Mouse (Mus musculus): ENCODE measurements at regions not wholly inside any gene's neighbourhood (a gene's known extent, or its start where the extent isn't known, plus 50 kb on each side); places are given as distances from the start of the nearest gene placed in this dataset.

GRCm38 (mm10) chr13:54308591-54308990 is 62.6 kb upstream of the Cplx2 start:
- TF ChIP-seq POLR2A (IDR thresholded peaks at IDR 0.05; ENCODE audit: borderline replicate concordance, extremely low read depth, insufficient read depth, insufficient read length, poor library complexity, severe bottlenecking) (no peak), CTCF (IDR thresholded peaks at IDR 0.05; ENCODE audit: borderline replicate concordance, extremely low read depth, insufficient read depth, insufficient read length) (no peak)

All from brain, embryonic 14.5 days (tissue).